Mouse (Mus musculus) ES-E14 (cell line): ENCODE data around the gene Rpl23a. TPM values are rescaled to one million over a fixed set of nuclear protein-coding genes. Genes with fewer than 3 reads are reported as not detected.
A peak's percentile ranks its signal among the peaks of the same experiment; 100 is the strongest.

Experiments
- DNase-seq: peaks from one replicate; pipeline ENCODE4 v3.0.0-alpha.2; 2013; ENCODE audit warnings: low read depth, low spot score
- H3K27ac ChIP-seq: 2 replicates; pipeline ENCODE4 v1.5.1; 2012; ENCODE audit warnings: low read depth, mild to moderate bottlenecking, low read length, moderate library complexity, mixed read lengths; ENCODE audit not compliant: poor library complexity, insufficient read depth, severe bottlenecking
- H3K36me3 ChIP-seq: 2 replicates; pipeline ENCODE4 v1.6.1; 2012; ENCODE audit warnings: mild to moderate bottlenecking, low read length, moderate library complexity, mixed read lengths; ENCODE audit not compliant: control insufficient read depth, poor library complexity, insufficient read depth, severe bottlenecking
- H3K4me1 ChIP-seq, 2 experiments: fragments of 150-350 bp in 1 of 2; sonication (generic) in 1 of 2; 2 replicates each; pipeline ENCODE4 v1.6.1; 2012; ENCODE audit warnings: low read length in 2 of 2, mild to moderate bottlenecking in 1 of 2, mixed read lengths in 1 of 2; ENCODE audit not compliant: control insufficient read depth in 2 of 2, insufficient read depth in 2 of 2, poor library complexity in 1 of 2
- H3K4me3 ChIP-seq, 2 experiments: fragments of 150-350 bp in 1 of 2; sonication (generic) in 1 of 2; 2 replicates each; pipeline ENCODE4 v1.5.1; 2012; ENCODE audit warnings: low read length in 2 of 2, low read depth in 1 of 2, mild to moderate bottlenecking in 1 of 2, mixed read lengths in 1 of 2; ENCODE audit not compliant: insufficient read depth in 1 of 2, poor library complexity in 1 of 2, severe bottlenecking in 1 of 2
- H3K9ac ChIP-seq: 2 replicates; pipeline ENCODE4 v1.6.1; 2012; ENCODE audit warnings: low read depth, mild to moderate bottlenecking, low read length, mixed read lengths; ENCODE audit not compliant: poor library complexity, insufficient read depth, severe bottlenecking
- H3K9me3 ChIP-seq: fragments of 150-350 bp; sonication (generic); 2 replicates; pipeline ENCODE4 v1.6.1; 2012; ENCODE audit warnings: low read depth, mild to moderate bottlenecking, low read length; ENCODE audit not compliant: control insufficient read depth, insufficient read depth
- CHD2 ChIP-seq: IDR thresholded peaks from 2 replicates; pipeline ENCODE4 v1.6.1; 2014; ENCODE audit warnings: mild to moderate bottlenecking, low read depth, low read length, inconsistent platforms
- HCFC1 ChIP-seq: IDR thresholded peaks from 2 replicates; pipeline ENCODE4 v1.6.1; 2012; ENCODE audit warnings: low read length, inconsistent platforms, borderline replicate concordance; ENCODE audit not compliant: insufficient read depth
- MAFK ChIP-seq: IDR thresholded peaks from 2 replicates; pipeline ENCODE4 v1.6.1; 2014; ENCODE audit warnings: mild to moderate bottlenecking, low read depth, low read length, inconsistent platforms; ENCODE audit not compliant: insufficient read depth
- ZC3H11A ChIP-seq: IDR thresholded peaks from 2 replicates; pipeline ENCODE4 v1.6.1; 2012; ENCODE audit warnings: low read depth, mild to moderate bottlenecking, inconsistent platforms, low read length, borderline replicate concordance
- ZNF384 ChIP-seq: IDR thresholded peaks from 2 replicates; pipeline ENCODE4 v1.6.1; 2012; ENCODE audit warnings: low read depth, low read length, inconsistent platforms
- in situ Hi-C, 2 experiments: fragments of 600-800 bp; cut with MboI; formaldehyde crosslinking; loops; one replicate each; pipeline ENCODE4 v1.15.1; 2025; ENCODE audit warnings: low sequenced_read_pairs in 2 of 2, inconsistent platforms in 1 of 2; ENCODE audit not compliant: unreplicated experiment in 2 of 2
- total RNA-seq: library from RNA; depleted of rRNA; stranded (reverse); fragments of 300-350 nt; gene quantifications from 2 replicates; pipeline ENCODE4 v1.2.3, GENCODE M21; 2012

Gene Rpl23a
- total RNA-seq, 1 experiment = 2,664 TPM

DNA sequence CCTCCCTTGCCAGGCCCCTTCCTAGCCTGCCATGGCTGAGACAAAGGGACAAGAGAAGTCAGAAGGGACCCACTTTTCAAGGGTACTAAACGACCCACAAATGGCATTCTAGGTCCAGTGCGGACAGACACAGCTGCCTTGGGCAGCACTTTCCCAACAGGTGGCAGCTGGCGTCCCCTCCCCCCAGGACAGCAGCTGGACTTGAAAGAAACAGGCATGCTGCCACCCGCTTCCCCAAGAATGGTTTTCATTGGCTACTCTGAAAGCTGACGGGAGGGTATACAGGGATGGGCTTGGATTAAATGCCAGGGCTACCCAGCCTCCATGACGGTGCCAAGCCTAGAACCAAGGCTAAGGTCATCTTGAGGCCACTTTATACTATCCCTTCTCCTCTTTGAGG is 20.9 kb downstream of the Rpl23a start:
- DNase-seq = no peak
- Histone ChIP-seq H3K9me3 (no peaks in the 10 kb centered on the region), H3K9ac (no peak overlapping the region), H3K27ac (no peak overlapping the region), H3K4me3 (no peak overlapping the region), H3K36me3 (peaks cover 52% of the 10 kb centered on the region), H3K4me1 (peaks cover 0 to 41% of the 10 kb centered on the region in 2 experiments; a peak in 3 of 4 replicates)
- no peak for TF ChIP-seq ZC3H11A
- in situ Hi-C loops = no loop called here

DNA sequence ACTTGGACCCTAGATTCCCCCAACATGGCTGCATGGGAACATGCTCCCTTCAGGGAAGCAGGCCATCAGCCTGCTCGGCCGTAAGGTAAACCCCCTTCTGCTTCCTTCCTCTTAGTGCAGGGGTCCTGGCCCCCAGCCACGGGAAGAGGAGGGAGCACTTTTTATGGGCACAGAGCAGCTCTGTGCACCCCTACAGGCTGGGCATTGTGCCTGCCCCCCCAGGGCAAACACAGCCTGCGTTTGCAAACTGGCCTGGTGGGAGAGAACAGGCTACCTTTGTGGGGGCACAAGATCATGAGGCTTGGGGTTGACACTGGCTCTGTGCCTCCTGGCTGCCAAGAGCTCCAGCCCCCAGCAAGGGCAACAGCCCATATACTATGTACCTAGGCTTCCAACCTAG is 21.4 kb downstream of the Rpl23a start:
- Histone ChIP-seq H3K4me1 (peaks cover 0 to 38% of the 10 kb centered on the region in 2 experiments; a peak in 3 of 4 replicates), H3K27ac (no peak overlapping the region), H3K36me3 (peaks cover 54% of the 10 kb centered on the region), H3K9me3 (no peaks in the 10 kb centered on the region), H3K4me3 (no peak overlapping the region), H3K9ac (no peak overlapping the region)
- in situ Hi-C loops = no loop called here
- DNase-seq = no peak
- TF ChIP-seq HCFC1 (no peak), ZC3H11A (no peak), MAFK (no peak), ZNF384 (no peak), CHD2 (no peak)

- H3K36me3 ChIP-seq = peaks cover 54% of the 10 kb centered on the region
- peaks cover 0 to 35% of the 10 kb centered on the region in 2 experiments; a peak in 2 of 4 replicates for H3K4me1 ChIP-seq
- in situ Hi-C loops = no loop called here
- H3K9me3 ChIP-seq = no peaks in the 10 kb centered on the region
- H3K27ac ChIP-seq = no peak overlapping the region
- H3K4me3 ChIP-seq = no peak overlapping the region
- DNase-seq = no peak
- no peak for TF ChIP-seq ZC3H11A
- no peak for TF ChIP-seq MAFK
- TF ChIP-seq HCFC1 = no peak
- TF ChIP-seq ZNF384 = no peak
- no peak for TF ChIP-seq CHD2
- no peak overlapping the region for H3K9ac ChIP-seq
These were observed 22.2 kb downstream of the Rpl23a start for GRCm38 (mm10) chr11:78161169-78161568.

DNA sequence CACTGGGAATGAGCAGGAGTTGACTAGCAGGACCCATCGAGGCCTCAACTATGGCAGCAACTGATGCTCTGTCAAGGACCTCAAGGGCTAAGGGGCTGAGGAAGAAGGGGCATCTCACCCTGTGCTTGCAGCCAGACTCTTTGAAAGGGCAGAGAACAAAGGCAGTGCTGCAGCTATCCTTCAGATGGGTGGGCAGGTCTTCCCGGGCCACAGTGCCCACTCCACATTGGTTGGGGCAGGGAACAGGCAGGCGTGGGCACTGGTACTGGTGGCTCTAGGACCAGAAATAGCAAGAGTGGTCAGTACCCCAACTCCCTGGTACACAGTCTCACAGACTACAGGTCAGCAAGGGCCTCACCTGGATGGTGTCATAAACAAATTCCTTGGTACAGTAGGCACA is 22.7 kb downstream of the Rpl23a start:
- peaks cover 54% of the 10 kb centered on the region for H3K36me3 ChIP-seq

DNA sequence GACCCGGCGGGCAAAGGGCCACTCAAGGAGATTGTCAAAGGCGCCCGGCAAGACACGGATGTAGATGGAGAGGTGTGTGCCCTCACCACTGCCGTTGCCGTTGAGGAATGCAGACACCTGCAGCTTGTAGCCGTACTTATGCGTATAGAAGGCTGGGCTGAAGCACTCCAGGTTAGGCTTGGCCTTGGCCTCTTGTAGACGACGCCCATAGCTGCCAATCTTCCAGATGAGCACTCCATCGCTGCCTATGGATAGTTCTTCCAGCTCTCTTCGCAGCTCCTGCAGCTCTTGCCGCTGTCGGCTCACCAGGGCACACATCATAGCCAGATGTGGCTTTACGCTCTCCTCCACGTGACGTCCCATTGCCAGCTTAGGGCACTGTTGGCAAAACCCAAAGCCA is 23.2 kb downstream of the Rpl23a start:
- no peak for DNase-seq
- Histone ChIP-seq H3K4me1 (peaks cover 0 to 33% of the 10 kb centered on the region in 2 experiments; a peak in 1 of 4 replicates), H3K9ac (0 out of 2 replicates have a peak overlapping the region, but pooled peaks have one; percentile 0), H3K36me3 (peaks cover 54% of the 10 kb centered on the region), H3K9me3 (no peaks in the 10 kb centered on the region), H3K4me3 (0 out of 4 replicates have a peak overlapping the region, but pooled peaks of 1 of the 2 experiments have one; percentile 8), H3K27ac (no peak overlapping the region)
- in situ Hi-C loops = no loop called here
- TF ChIP-seq ZC3H11A = no peak
- no peak for TF ChIP-seq CHD2
- TF ChIP-seq HCFC1 = no peak
- TF ChIP-seq ZNF384 = no peak
- TF ChIP-seq MAFK = no peak

More for the DNA sequence above, 22.7 kb downstream of the Rpl23a start:
- TF ChIP-seq HCFC1 = no peak
- no peak for TF ChIP-seq ZC3H11A
- TF ChIP-seq MAFK = no peak
- no peak for TF ChIP-seq CHD2
- TF ChIP-seq ZNF384 = no peak
- in situ Hi-C loops = no loop called here
- H3K9ac ChIP-seq = no peak overlapping the region
- no peak overlapping the region for H3K4me3 ChIP-seq
- H3K4me1 ChIP-seq = peaks cover 0 to 33% of the 10 kb centered on the region in 2 experiments; a peak in 1 of 4 replicates
- no peaks in the 10 kb centered on the region for H3K9me3 ChIP-seq
- no peak for DNase-seq
- H3K27ac ChIP-seq = no peak overlapping the region
